Mouse (Mus musculus) kidney, postnatal 0 days (tissue): ENCODE measurements around the gene Cfap100. TPM values are rescaled to one million over a fixed set of nuclear protein-coding genes. Genes with fewer than 3 reads are reported as not detected.
A peak's percentile ranks its signal among the peaks of the same experiment; 100 is the strongest.

ENCODE experiments used
- ATAC-seq: fragments of 200-750 bp; cut with Nextera tagmentation; replicated peaks from 2 replicates; pipeline ENCODE4 v1.8.0; 2017; ENCODE audit warnings: low read depth, moderate number of reproducible peaks, moderate TSS enrichment, moderate library complexity; ENCODE audit not compliant: low FRiP score
- DNase-seq: peaks from one replicate; pipeline ENCODE4 v3.0.0-alpha.2; 2016; ENCODE audit warnings: low spot score
- H3K27ac ChIP-seq: fragments of 300-500 bp; sonication (generic); 2 replicates; pipeline ENCODE4 v1.5.1; 2014; ENCODE audit warnings: mild to moderate bottlenecking
- H3K27me3 ChIP-seq: fragments of 300-500 bp; sonication (generic); 2 replicates; pipeline ENCODE4 v1.6.1; 2014; ENCODE audit warnings: low read length, mixed read lengths; ENCODE audit not compliant: insufficient read depth
- H3K36me3 ChIP-seq: fragments of 300-500 bp; sonication (generic); 2 replicates; pipeline ENCODE4 v1.6.1; 2014; ENCODE audit warnings: low read length, mixed read lengths; ENCODE audit not compliant: insufficient read depth
- H3K4me1 ChIP-seq: fragments of 300-500 bp; sonication (generic); replicated peaks from 2 replicates; pipeline ENCODE4 v1.6.1; 2014; ENCODE audit warnings: antibody characterized with exemption, low read length, mixed read lengths; ENCODE audit not compliant: insufficient read depth
- H3K4me2 ChIP-seq: fragments of 300-500 bp; sonication (generic); 2 replicates; pipeline ENCODE4 v1.6.1; 2014; ENCODE audit warnings: mild to moderate bottlenecking, low read length, moderate library complexity, mixed read lengths
- H3K4me3 ChIP-seq: fragments of 300-500 bp; sonication (generic); replicated peaks from 2 replicates; pipeline ENCODE4 v1.5.1; 2014; ENCODE audit warnings: low read depth, low read length
- H3K9ac ChIP-seq: fragments of 300-500 bp; sonication (generic); 2 replicates; pipeline ENCODE4 v1.6.1; 2014; ENCODE audit warnings: low read depth, low read length
- H3K9me3 ChIP-seq: fragments of 300-500 bp; sonication (generic); replicated peaks from 2 replicates; pipeline ENCODE4 v1.6.1; 2016; ENCODE audit warnings: low read length, inconsistent platforms, mixed read lengths
- CTCF ChIP-seq: IDR thresholded peaks from 2 replicates; pipeline ENCODE4 v1.5.1; 2016; ENCODE audit warnings: antibody characterized with exemption, low read depth, mild to moderate bottlenecking, moderate library complexity
- WGBS: fragments of 180-500 bp; shearing (Covaris S2); extraction: QIAGEN DNeasy Blood & Tissue Kit; methylation state at CpG from one replicate; pipeline ENCODE4 v1.1.7; 2014; 5-methylcytosine and 5-hydroxymethylcytosine counted together
- polyA plus RNA-seq: library from polyadenylated mRNA; unstranded; fragments of >200 nt; fragmentation: Nextera tagmentation; extraction: Ambion mirVana; gene quantifications from 2 replicates; pipeline ENCODE4 v1.2.1, GENCODE M21; 2015

Cfap100 gene
- polyA plus RNA-seq, 1 experiment from 2014 or later: 0.71 TPM

GRCm38 (mm10) chr6:90360024-90360781 lies 68.4 kb downstream of the Cfap100 start:
- no peak for TF ChIP-seq CTCF
- Histone ChIP-seq H3K27me3 (no peaks in the 10 kb centered on the region), H3K4me3 (no peak overlapping the region), H3K27ac (peak overlapping the region; percentile 75), H3K4me2 (0 out of 2 replicates have a peak overlapping the region, but pooled peaks have one; percentile 1), H3K9ac (no peak overlapping the region), H3K36me3 (no peaks in the 10 kb centered on the region), H3K9me3 (no peaks in the 10 kb centered on the region), H3K4me1 (peaks cover 23% of the 10 kb centered on the region)
- 25% methylated on average over 7 of the region's 7 CpGs for WGBS
- DNase-seq (peak; percentile 69), ATAC-seq (peak; percentile 91)

GRCm38 (mm10) chr6:90359445-90359844 lies 69.2 kb downstream of the Cfap100 start:
- TF ChIP-seq CTCF: no peak
- Histone ChIP-seq H3K36me3 (no peaks in the 10 kb centered on the region), H3K4me3 (no peak overlapping the region), H3K27ac (peak overlapping the region; percentile 75), H3K4me2 (no peak overlapping the region), H3K9ac (no peak overlapping the region), H3K4me1 (peaks cover 23% of the 10 kb centered on the region), H3K9me3 (no peaks in the 10 kb centered on the region), H3K27me3 (no peaks in the 10 kb centered on the region)
- WGBS: 47% methylated on average over 2 of the region's 2 CpGs
- ATAC-seq (peak; percentile 81), DNase-seq (peak; percentile 65)

- Histone ChIP-seq H3K4me1 (peaks cover 23% of the 10 kb centered on the region), H3K27me3 (no peaks in the 10 kb centered on the region), H3K4me2 (no peak overlapping the region), H3K9ac (0 out of 2 replicates have a peak overlapping the region, but pooled peaks have one; percentile 27), H3K27ac (no peak overlapping the region), H3K36me3 (no peaks in the 10 kb centered on the region), H3K4me3 (no peak overlapping the region), H3K9me3 (no peaks in the 10 kb centered on the region)
- no peak for TF ChIP-seq CTCF
- ATAC-seq (no peak), DNase-seq (no peak)
- WGBS: 56% methylated on average over 5 of the region's 5 CpGs
Observed at GRCm38 (mm10) chr6:90358142-90358541, 70.5 kb downstream of the Cfap100 start.

Other genes with a start within 250 kb of the Cfap100 start
- gene V1ra8, start 226.0 kb downstream of the Cfap100 start, polyA plus RNA-seq: not detected in 2 replicates
- gene Vmn1r53, start 204.4 kb downstream of the Cfap100 start, polyA plus RNA-seq: not detected in 2 replicates
- gene Vmn1r54, start 182.5 kb downstream of the Cfap100 start, polyA plus RNA-seq: not detected in 2 replicates
- gene BC048671, start 127.6 kb downstream of the Cfap100 start, polyA plus RNA-seq: not detected in 2 replicates
- gene Chst13, start 103.6 kb downstream of the Cfap100 start, polyA plus RNA-seq: 4.4 and 6.0 TPM in 2 replicates
- gene Uroc1, start 95.5 kb downstream of the Cfap100 start, polyA plus RNA-seq: 0.38 and 0.69 TPM in 2 replicates
- gene Zxdc, start 59.3 kb downstream of the Cfap100 start, polyA plus RNA-seq: 8.8 and 9.1 TPM in 2 replicates
- gene Klf15, start 33.8 kb upstream of the Cfap100 start, polyA plus RNA-seq: 17.1 and 20.8 TPM in 2 replicates
- gene Aldh1l1, start 57.6 kb upstream of the Cfap100 start, polyA plus RNA-seq: 42.8 and 47.1 TPM in 2 replicates
- 5.6 and 6.3 TPM in 2 replicates for gene Slc41a3, start 175.9 kb upstream of the Cfap100 start, polyA plus RNA-seq